Mouse (Mus musculus) erythroblast, embryonic 14.5 days (primary cell): ENCODE data around the gene Tmem135. TPM values are rescaled to one million over a fixed set of nuclear protein-coding genes. Genes with fewer than 3 reads are reported as not detected.

Source experiments
- H3K27me3 ChIP-seq: 2 replicates; pipeline ENCODE4 v1.6.1; 2012; ENCODE audit warnings: inconsistent platforms; ENCODE audit not compliant: control insufficient read depth
- H3K36me3 ChIP-seq: 2 replicates; pipeline ENCODE4 v1.6.1; 2012; ENCODE audit warnings: mild to moderate bottlenecking, inconsistent platforms; ENCODE audit not compliant: control insufficient read depth
- H3K4me1 ChIP-seq: 2 replicates; pipeline ENCODE4 v1.6.1; 2012; ENCODE audit warnings: inconsistent platforms; ENCODE audit not compliant: control insufficient read depth
- H3K4me3 ChIP-seq: replicated peaks from 2 replicates; pipeline ENCODE3; 2012; ENCODE audit warnings: moderate library complexity, mild to moderate bottlenecking, inconsistent platforms
- H3K9me3 ChIP-seq: 2 replicates; pipeline ENCODE4 v1.6.1; 2012; ENCODE audit warnings: low read length, inconsistent platforms, mixed read lengths; ENCODE audit not compliant: control insufficient read depth
- GATA1 ChIP-seq: IDR thresholded peaks from 2 replicates; pipeline ENCODE4 v1.6.1; 2012; ENCODE audit warnings: low read length, inconsistent platforms, mixed read lengths
- TAL1 ChIP-seq: IDR thresholded peaks from 3 replicates; pipeline ENCODE4 v1.6.1; 2012; ENCODE audit warnings: low read length, inconsistent platforms, mixed read lengths
- polyA plus RNA-seq: library from polyadenylated mRNA; stranded (reverse); fragments of >175 nt; gene quantifications from 2 replicates; pipeline ENCODE4 v1.2.3, GENCODE M21; 2012

The Tmem135 gene
- polyA plus RNA-seq, 1 experiment = 0.68 TPM

GRCm38 (mm10) chr7:89404734-89405440, 865 bp upstream of the Tmem135 start:
- H3K27me3 ChIP-seq = peaks cover 62% of the 10 kb centered on the region
- H3K4me1 ChIP-seq = peaks cover 20% of the 10 kb centered on the region
- TF ChIP-seq GATA1 = no peak
- TF ChIP-seq TAL1 = no peak

GRCm38 (mm10) chr7:89403053-89403972, 709 bp downstream of the Tmem135 start:
- TF ChIP-seq TAL1 (no peak), GATA1 (no peak)
- peaks cover 2% of the 10 kb centered on the region; the same call in 1 of the 2 replicates for H3K9me3 ChIP-seq
- peaks cover 65% of the 10 kb centered on the region for H3K27me3 ChIP-seq
- no peaks in the 10 kb centered on the region; the same call in 1 of the 2 replicates for H3K36me3 ChIP-seq
- H3K4me1 ChIP-seq = peaks cover 20% of the 10 kb centered on the region
- H3K4me3 ChIP-seq = peak overlapping the region; percentile 62

More at GRCm38 (mm10) chr7:89404734-89405440, 865 bp upstream of the Tmem135 start:
- peak overlapping the region; percentile 62 for H3K4me3 ChIP-seq
- H3K36me3 ChIP-seq = no peaks in the 10 kb centered on the region; the same call in 1 of the 2 replicates
- H3K9me3 ChIP-seq = peaks cover 2% of the 10 kb centered on the region; the same call in 1 of the 2 replicates

GRCm38 (mm10) chr7:89401936-89402335, 2.1 kb downstream of the Tmem135 start:
- H3K27me3 ChIP-seq = peaks cover 62% of the 10 kb centered on the region
- no peaks in the 10 kb centered on the region for H3K36me3 ChIP-seq
- H3K4me1 ChIP-seq = peaks cover 20% of the 10 kb centered on the region
- no peak overlapping the region for H3K4me3 ChIP-seq
- peaks cover 2% of the 10 kb centered on the region; the same call in 1 of the 2 replicates for H3K9me3 ChIP-seq
- TF ChIP-seq GATA1 = no peak

- H3K27me3 ChIP-seq = peaks cover 57% of the 10 kb centered on the region
- H3K4me1 ChIP-seq = peaks cover 20% of the 10 kb centered on the region
- TF ChIP-seq GATA1 (no peak), TAL1 (no peak)
- H3K36me3 ChIP-seq = no peaks in the 10 kb centered on the region
- H3K4me3 ChIP-seq = no peak overlapping the region
- H3K9me3 ChIP-seq = peaks cover 2% of the 10 kb centered on the region; the same call in 1 of the 2 replicates
Measured at GRCm38 (mm10) chr7:89401136-89401858, 2.7 kb downstream of the Tmem135 start.

GRCm38 (mm10) chr7:89400721-89401120, 3.3 kb downstream of the Tmem135 start:
- H3K27me3 ChIP-seq = peaks cover 52% of the 10 kb centered on the region
- no peaks in the 10 kb centered on the region for H3K36me3 ChIP-seq
- H3K9me3 ChIP-seq = peaks cover 2% of the 10 kb centered on the region; the same call in 1 of the 2 replicates
- H3K4me1 ChIP-seq = peaks cover 20% of the 10 kb centered on the region
- TF ChIP-seq TAL1 = no peak
- TF ChIP-seq GATA1 = no peak
- H3K4me3 ChIP-seq = no peak overlapping the region

GRCm38 (mm10) chr7:89397837-89398534, 6.0 kb downstream of the Tmem135 start:
- Histone ChIP-seq H3K4me3 (no peak overlapping the region), H3K27me3 (peaks cover 24% of the 10 kb centered on the region), H3K9me3 (no peaks in the 10 kb centered on the region), H3K4me1 (no peaks in the 10 kb centered on the region; the same call in 1 of the 2 replicates), H3K36me3 (no peaks in the 10 kb centered on the region)
- TF ChIP-seq TAL1 = no peak
- TF ChIP-seq GATA1 = no peak

GRCm38 (mm10) chr7:89396386-89396785, 7.6 kb downstream of the Tmem135 start:
- H3K4me1 ChIP-seq = no peaks in the 10 kb centered on the region
- H3K36me3 ChIP-seq = no peaks in the 10 kb centered on the region
- TF ChIP-seq GATA1 = no peak
- no peak for TF ChIP-seq TAL1
- H3K9me3 ChIP-seq = no peaks in the 10 kb centered on the region
- H3K4me3 ChIP-seq = no peak overlapping the region
- H3K27me3 ChIP-seq = peaks cover 9% of the 10 kb centered on the region

GRCm38 (mm10) chr7:89395399-89395798, 8.6 kb downstream of the Tmem135 start:
- no peaks in the 10 kb centered on the region for H3K9me3 ChIP-seq
- H3K4me1 ChIP-seq = no peaks in the 10 kb centered on the region
- H3K4me3 ChIP-seq = no peak overlapping the region
- no peak for TF ChIP-seq GATA1
- TF ChIP-seq TAL1 = no peak
- H3K27me3 ChIP-seq = peaks cover 4% of the 10 kb centered on the region; the same call in 1 of the 2 replicates
- H3K36me3 ChIP-seq = no peaks in the 10 kb centered on the region
